Mouse (Mus musculus) heart, adult 2 months (tissue): ENCODE results near the gene Filip1. TPM values are rescaled to one million over a fixed set of nuclear protein-coding genes. Genes with fewer than 3 reads are reported as not detected.
A peak's percentile ranks its signal among the peaks of the same experiment; 100 is the strongest.

ENCODE experiments used
- DNase-seq, 2 experiments: peaks; one replicate each; pipeline ENCODE4 v3.0.0; 2021
- H3K27ac ChIP-seq: fragments of 200-600 bp; 2 replicates; pipeline ENCODE4 v1.8.1; 2022
- H3K27me3 ChIP-seq: fragments of 200-500 bp; 2 replicates; pipeline ENCODE4 v1.6.1; 2012; ENCODE audit warnings: mild to moderate bottlenecking, low read length, inconsistent platforms, mixed read lengths; ENCODE audit not compliant: control insufficient read depth, insufficient read depth
- H3K36me3 ChIP-seq: fragments of 200-500 bp; 2 replicates; pipeline ENCODE4 v1.6.1; 2012; ENCODE audit warnings: low read length, inconsistent platforms; ENCODE audit not compliant: control insufficient read depth, insufficient read depth
- H3K4me1 ChIP-seq: fragments of 200-500 bp; 2 replicates; pipeline ENCODE4 v1.6.1; 2011; ENCODE audit warnings: low read length; ENCODE audit not compliant: control insufficient read depth, insufficient read depth
- H3K4me3 ChIP-seq: fragments of 200-600 bp; 2 replicates; pipeline ENCODE4 v1.8.1; 2022
- H3K79me2 ChIP-seq: fragments of 200-500 bp; replicated peaks from 2 replicates; pipeline ENCODE4 v1.6.1; 2012; ENCODE audit warnings: mild to moderate bottlenecking, inconsistent platforms, low read length, moderate library complexity, mixed read lengths; ENCODE audit not compliant: control insufficient read depth, insufficient read depth
- H3K9ac ChIP-seq: fragments of 200-500 bp; 2 replicates; pipeline ENCODE4 v1.6.1; 2012; ENCODE audit warnings: low read depth, mild to moderate bottlenecking, control low read depth, inconsistent platforms, low read length, mixed read lengths
- CTCF ChIP-seq: fragments of 200-600 bp; IDR thresholded peaks from 2 replicates; pipeline ENCODE4 v1.8.1; 2022; ENCODE audit warnings: antibody characterized with exemption, mild to moderate bottlenecking, moderate library complexity
- EP300 ChIP-seq: fragments of 200-500 bp; IDR thresholded peaks from 2 replicates; pipeline ENCODE4 v1.6.1; 2011; ENCODE audit warnings: low read depth, low read length, control low read depth; ENCODE audit not compliant: insufficient read depth
- POLR2A ChIP-seq: fragments of 200-500 bp; IDR thresholded peaks from 2 replicates; pipeline ENCODE4 v1.6.1; 2011; ENCODE audit warnings: mild to moderate bottlenecking, low read depth, low read length, control low read depth; ENCODE audit not compliant: insufficient read depth
- WGBS: fragments of 180-500 bp; shearing (Covaris S2); methylation state at CpG from one replicate; pipeline ENCODE4 v1.1.7; 2018; 5-methylcytosine and 5-hydroxymethylcytosine counted together
- intact Hi-C: fragments of 180-260 bp; cut with DNase I; formaldehyde crosslinking; loops from one replicate; pipeline ENCODE4 v1.15.1; 2025
- polyA plus RNA-seq: library from polyadenylated mRNA; depleted of rRNA; stranded (reverse); fragments of >200 nt; gene quantifications from 2 replicates; pipeline ENCODE4 v1.2.3, GENCODE M21; 2012
- total RNA-seq, 2 experiments: library from RNA; stranded (reverse); gene quantifications; 2 replicates each; pipeline ENCODE4 v1.2.3; 2021

Gene Filip1
- total and polyA plus RNA-seq, 3 experiments, result 18.8 to 126 (median 91.1) TPM

- TF ChIP-seq POLR2A, result no peak
- TF ChIP-seq EP300, result no peak
- TF ChIP-seq CTCF, result no peak
- Histone ChIP-seq H3K27ac (no peak overlapping the region), H3K4me1 (peaks cover 2% of the 10 kb centered on the region; the same call in 1 of the 2 replicates), H3K9ac (no peak overlapping the region), H3K36me3 (peaks cover 18% of the 10 kb centered on the region), H3K27me3 (no peaks in the 10 kb centered on the region), H3K4me3 (no peak overlapping the region), H3K79me2 (no peaks in the 10 kb centered on the region; the same call in 1 of the 2 replicates)
- no peak for DNase-seq
- WGBS, result 27% methylated on average over 3 of the region's 3 CpGs
- intact Hi-C loops, result no loop called here
These were observed 113.8 kb downstream of the Filip1 start for GRCm38 (mm10) chr9:79898815-79899214.

GRCm38 (mm10) chr9:79894665-79895064 is 118.0 kb downstream of the Filip1 start:
- Histone ChIP-seq H3K27me3 (no peaks in the 10 kb centered on the region), H3K9ac (no peak overlapping the region), H3K4me1 (peaks cover 6% of the 10 kb centered on the region; the same call in 1 of the 2 replicates), H3K36me3 (peaks cover 33% of the 10 kb centered on the region), H3K79me2 (no peaks in the 10 kb centered on the region; the same call in 1 of the 2 replicates), H3K4me3 (no peak overlapping the region), H3K27ac (no peak overlapping the region)
- WGBS, result 60% methylated on average over 5 of the region's 5 CpGs
- no peak for DNase-seq
- TF ChIP-seq CTCF (no peak), EP300 (no peak), POLR2A (no peak)
- intact Hi-C loops, result no loop called here

- no peak for DNase-seq
- WGBS, result 76% methylated on average over 4 of the region's 4 CpGs
- H3K27me3 ChIP-seq, result no peaks in the 10 kb centered on the region
- intact Hi-C loops, result no loop called here
- no peak overlapping the region for H3K9ac ChIP-seq
- no peak overlapping the region for H3K27ac ChIP-seq
- H3K79me2 ChIP-seq, result no peaks in the 10 kb centered on the region; the same call in 1 of the 2 replicates
- TF ChIP-seq EP300, result no peak
- no peak for TF ChIP-seq CTCF
- TF ChIP-seq POLR2A, result no peak
- H3K4me1 ChIP-seq, result peaks cover 6% of the 10 kb centered on the region; the same call in 1 of the 2 replicates
- no peak overlapping the region for H3K4me3 ChIP-seq
- H3K36me3 ChIP-seq, result peaks cover 33% of the 10 kb centered on the region
These were observed 118.6 kb downstream of the Filip1 start for GRCm38 (mm10) chr9:79893841-79894612.

GRCm38 (mm10) chr9:79892183-79892582 is 120.5 kb downstream of the Filip1 start:
- 78% methylated on average over 1 of the region's 1 CpGs for WGBS
- intact Hi-C loops, result no loop called here

GRCm38 (mm10) chr9:79890488-79890887 is 122.2 kb downstream of the Filip1 start:
- 59% methylated on average over 4 of the region's 4 CpGs for WGBS
- intact Hi-C loops, result no loop called here
- Histone ChIP-seq H3K36me3 (peaks cover 20% of the 10 kb centered on the region), H3K4me1 (peaks cover 8% of the 10 kb centered on the region), H3K4me3 (no peak overlapping the region), H3K79me2 (peaks cover 1% of the 10 kb centered on the region; the same call in 1 of the 2 replicates), H3K27me3 (no peaks in the 10 kb centered on the region), H3K27ac (no peak overlapping the region), H3K9ac (no peak overlapping the region)
- no peak for DNase-seq
- TF ChIP-seq POLR2A (no peak), CTCF (no peak), EP300 (no peak)

More at GRCm38 (mm10) chr9:79892183-79892582, 120.5 kb downstream of the Filip1 start:
- Histone ChIP-seq H3K36me3 (peaks cover 26% of the 10 kb centered on the region), H3K79me2 (peaks cover 1% of the 10 kb centered on the region; the same call in 1 of the 2 replicates), H3K9ac (no peak overlapping the region), H3K27me3 (no peaks in the 10 kb centered on the region), H3K4me1 (peaks cover 6% of the 10 kb centered on the region; the same call in 1 of the 2 replicates), H3K4me3 (no peak overlapping the region), H3K27ac (no peak overlapping the region)
- DNase-seq, result no peak
- no peak for TF ChIP-seq CTCF
- TF ChIP-seq POLR2A, result no peak

- peaks cover 20% of the 10 kb centered on the region for H3K36me3 ChIP-seq
- peaks cover 1% of the 10 kb centered on the region; the same call in 1 of the 2 replicates for H3K79me2 ChIP-seq
- H3K4me3 ChIP-seq, result no peak overlapping the region
- 93% methylated on average over 6 of the region's 6 CpGs for whole genome bisulfite sequencing
- intact Hi-C loops, result loop anchor here (5.0 kb wide), 1 partner anchor 82 kb away; no protein-coding TSS in a partner anchor
- H3K27me3 ChIP-seq, result no peaks in the 10 kb centered on the region
- H3K9ac ChIP-seq, result no peak overlapping the region
- peaks cover 7% of the 10 kb centered on the region for H3K4me1 ChIP-seq
- TF ChIP-seq EP300, result no peak
- TF ChIP-seq POLR2A, result no peak
- peak; percentile 50 for TF ChIP-seq CTCF
- DNase-seq, result no peak
- H3K27ac ChIP-seq, result no peak overlapping the region
These were observed 123.5 kb downstream of the Filip1 start for GRCm38 (mm10) chr9:79889132-79889531.
